Mouse (Mus musculus) thymus, adult 2 months (tissue): ENCODE data around the gene Angel1. TPM values are rescaled to one million over a fixed set of nuclear protein-coding genes. Genes with fewer than 3 reads are reported as not detected.

Experiments
- DNase-seq: peaks from one replicate; pipeline ENCODE4 v3.0.0; 2021
- H3K27ac ChIP-seq: fragments of 200-500 bp; 2 replicates; pipeline ENCODE4 v1.5.1; 2012; ENCODE audit warnings: low read length, control low read depth; ENCODE audit not compliant: control insufficient read depth, insufficient read depth
- H3K27me3 ChIP-seq: fragments of 200-500 bp; 2 replicates; pipeline ENCODE4 v1.6.1; 2012; ENCODE audit warnings: mild to moderate bottlenecking, low read length, moderate library complexity, mixed read lengths; ENCODE audit not compliant: control insufficient read depth, insufficient read depth
- H3K36me3 ChIP-seq: fragments of 200-500 bp; 2 replicates; pipeline ENCODE4 v1.6.1; 2012; ENCODE audit warnings: mild to moderate bottlenecking, low read length, moderate library complexity; ENCODE audit not compliant: control insufficient read depth, insufficient read depth
- H3K4me1 ChIP-seq: fragments of 200-500 bp; replicated peaks from 2 replicates; pipeline ENCODE4 v1.6.1; 2012; ENCODE audit warnings: low read length; ENCODE audit not compliant: control insufficient read depth, insufficient read depth
- H3K4me3 ChIP-seq: fragments of 200-500 bp; 2 replicates; pipeline ENCODE4 v1.5.1; 2012; ENCODE audit warnings: mild to moderate bottlenecking, low read length, control low read depth, moderate library complexity; ENCODE audit not compliant: control insufficient read depth, insufficient read depth
- CTCF ChIP-seq: fragments of 200-500 bp; IDR thresholded peaks from 2 replicates; pipeline ENCODE4 v1.5.1; 2012; ENCODE audit warnings: mild to moderate bottlenecking, control low read depth, low read length, moderate library complexity, borderline replicate concordance; ENCODE audit not compliant: control insufficient read depth, poor library complexity, insufficient read depth; ENCODE audit errors: extremely low read depth
- POLR2A ChIP-seq: fragments of 200-500 bp; IDR thresholded peaks from 2 replicates; pipeline ENCODE4 v1.6.1; 2012; ENCODE audit warnings: mild to moderate bottlenecking, low read length, control low read depth, moderate library complexity; ENCODE audit not compliant: control insufficient read depth, poor library complexity, insufficient read depth; ENCODE audit errors: extremely low read depth
- WGBS: fragments of 180-500 bp; shearing (Covaris S2); methylation state at CpG from one replicate; pipeline ENCODE4 v1.1.7; 2018; 5-methylcytosine and 5-hydroxymethylcytosine counted together
- polyA plus RNA-seq: library from polyadenylated mRNA; depleted of rRNA; stranded (reverse); fragments of >200 nt; gene quantifications from 2 replicates; pipeline ENCODE4 v1.2.3, GENCODE M21; 2012

Angel1 gene
- polyA plus RNA-seq, 1 experiment = 8.4 TPM

DNA sequence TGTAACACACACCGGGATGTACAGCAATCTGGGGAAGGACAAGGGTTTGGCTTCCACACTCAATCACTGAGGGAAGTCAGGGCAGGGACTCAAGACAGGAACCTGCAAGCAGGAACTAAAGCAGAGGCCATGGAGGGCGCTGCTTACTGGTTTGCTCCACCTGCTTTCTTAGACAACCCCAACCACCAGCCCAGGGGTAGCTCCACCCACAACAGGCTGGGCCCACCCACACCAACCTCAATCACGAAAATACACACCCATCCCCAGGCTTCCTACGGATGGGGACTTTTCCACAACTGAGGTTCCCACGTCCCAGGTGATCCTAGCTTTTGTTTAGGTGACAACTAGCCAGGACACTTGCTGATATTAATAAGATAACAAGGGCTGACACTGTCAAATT lies 20.4 kb downstream of the Angel1 start:
- WGBS = 94% methylated on average over 5 of the region's 5 CpGs
- TF ChIP-seq CTCF (no peak), POLR2A (no peak)
- no peaks in the 10 kb centered on the region for H3K4me1 ChIP-seq
- H3K27me3 ChIP-seq = no peaks in the 10 kb centered on the region
- no peaks in the 10 kb centered on the region for H3K36me3 ChIP-seq
- no peak for DNase-seq
- no peak overlapping the region for H3K27ac ChIP-seq
- no peak overlapping the region for H3K4me3 ChIP-seq

DNA sequence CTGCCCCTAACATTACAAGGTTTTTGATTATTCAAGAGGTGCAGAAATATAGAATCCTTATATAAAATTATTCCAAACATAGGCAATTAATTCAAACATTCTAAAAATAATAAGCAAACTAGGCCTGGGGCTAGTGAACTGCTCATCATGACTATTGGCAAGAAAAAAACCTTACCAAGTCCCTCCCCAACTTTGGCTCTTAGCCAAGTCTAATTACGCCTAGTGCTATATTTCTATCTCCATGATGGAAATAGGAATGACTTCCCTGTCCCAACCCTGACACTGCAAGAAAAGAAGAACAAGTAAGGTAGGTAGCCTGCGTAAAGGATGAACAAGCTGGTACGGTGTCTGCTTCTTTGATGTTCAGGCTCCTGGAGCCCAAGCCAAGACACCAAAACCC lies 23.6 kb downstream of the Angel1 start:
- no peaks in the 10 kb centered on the region for H3K4me1 ChIP-seq
- no peak for TF ChIP-seq CTCF
- no peak for TF ChIP-seq POLR2A
- no peak overlapping the region for H3K4me3 ChIP-seq
- H3K36me3 ChIP-seq = no peaks in the 10 kb centered on the region
- no peaks in the 10 kb centered on the region for H3K27me3 ChIP-seq
- DNase-seq = no peak
- no peak overlapping the region for H3K27ac ChIP-seq
- 94% methylated on average over 3 of the region's 3 CpGs for WGBS

DNA sequence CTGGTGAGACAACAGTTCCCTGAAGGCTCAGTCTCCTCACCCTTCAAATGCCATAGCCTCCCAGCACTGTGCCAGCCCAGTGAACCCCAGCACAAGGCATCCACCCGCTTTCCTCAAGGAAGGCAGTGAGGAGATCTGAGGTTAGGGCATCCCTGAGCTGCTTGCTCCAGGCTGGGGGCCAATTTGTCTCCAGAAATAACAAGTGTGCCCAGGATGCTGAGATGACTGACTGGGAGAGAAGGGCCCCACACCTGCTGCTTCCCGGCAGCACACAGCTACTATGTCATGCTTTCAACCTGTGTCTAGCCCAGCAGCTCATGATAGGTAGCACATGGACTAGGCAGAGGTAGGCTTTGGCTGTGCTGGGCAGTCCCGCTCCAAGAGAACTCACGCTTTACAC lies 24.8 kb downstream of the Angel1 start:
- Histone ChIP-seq H3K4me3 (no peak overlapping the region), H3K36me3 (no peaks in the 10 kb centered on the region), H3K27me3 (no peaks in the 10 kb centered on the region), H3K27ac (no peak overlapping the region), H3K4me1 (no peaks in the 10 kb centered on the region)
- WGBS = 98% methylated on average over 4 of the region's 4 CpGs
- TF ChIP-seq CTCF = no peak
- no peak for TF ChIP-seq POLR2A
- no peak for DNase-seq

DNA sequence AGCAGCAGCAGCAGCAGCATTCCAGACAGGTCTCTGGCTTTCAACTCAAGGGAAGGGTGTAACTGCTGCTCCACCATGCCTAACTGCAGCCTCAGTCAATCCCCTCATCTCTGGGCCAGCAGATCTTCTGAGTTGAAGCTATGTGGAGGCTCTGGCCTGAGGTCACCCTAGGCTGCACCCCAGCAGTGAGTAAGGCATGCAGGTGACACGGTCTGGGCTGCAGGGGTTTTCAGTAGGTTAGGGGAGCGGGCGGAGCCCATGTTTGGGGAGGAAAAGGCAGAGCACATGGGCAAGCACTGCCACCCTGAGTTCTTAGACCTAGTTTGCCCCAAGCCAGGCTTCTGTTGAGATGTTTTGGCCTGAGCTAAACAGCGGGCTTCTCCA lies 25.3 kb downstream of the Angel1 start:
- DNase-seq = no peak
- H3K36me3 ChIP-seq = no peaks in the 10 kb centered on the region

DNA sequence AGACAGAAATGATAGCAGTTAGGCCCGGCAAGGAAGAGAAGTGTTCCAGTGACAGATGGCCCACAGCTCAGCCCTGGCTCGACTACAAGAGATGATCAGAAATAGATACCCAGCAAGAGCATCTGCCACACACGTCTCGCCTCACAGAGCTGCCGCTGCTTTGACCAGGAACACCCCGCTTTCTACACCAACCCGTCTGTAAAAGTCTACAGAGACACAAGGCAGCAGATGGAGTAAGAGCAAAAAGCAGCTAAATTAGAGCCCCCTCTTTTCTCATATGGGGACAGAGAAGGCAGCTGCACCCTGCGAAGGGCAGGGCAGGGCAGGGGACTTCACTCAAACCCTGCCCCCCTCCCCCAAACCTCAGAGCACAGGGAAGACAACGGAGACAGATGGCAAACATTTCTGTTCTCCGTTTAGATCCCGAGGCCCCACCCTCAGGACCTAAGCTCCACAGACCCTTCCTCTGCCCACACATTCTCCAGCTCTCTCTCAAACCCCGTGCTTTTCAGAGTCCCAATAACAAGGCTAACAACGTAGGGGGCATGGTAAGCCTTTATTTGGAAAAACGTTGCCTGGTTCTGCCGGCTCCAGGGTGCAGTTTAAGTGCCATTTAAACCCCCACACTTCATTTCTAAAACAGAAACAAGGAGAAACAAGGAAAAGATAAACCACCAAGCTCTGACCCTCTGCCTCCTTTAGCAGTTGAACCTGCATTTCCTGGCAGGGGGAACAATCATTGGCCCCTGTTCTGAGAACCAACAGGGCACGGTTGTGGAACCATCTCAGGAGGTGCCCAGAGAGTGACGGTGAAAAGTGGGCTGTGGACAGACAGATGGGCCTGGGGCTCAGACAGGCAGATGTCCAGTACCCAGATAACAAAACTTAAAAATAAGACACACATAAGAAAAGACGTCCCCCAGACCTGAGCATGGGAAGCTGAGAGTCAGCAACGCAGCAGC lies 26.0 kb downstream of the Angel1 start:
- 78% methylated on average over 19 of the region's 19 CpGs for WGBS
- TF ChIP-seq CTCF (no peak), POLR2A (no peak)
- Histone ChIP-seq H3K4me3 (no peak overlapping the region), H3K27me3 (no peaks in the 10 kb centered on the region), H3K36me3 (no peaks in the 10 kb centered on the region), H3K27ac (no peak overlapping the region), H3K4me1 (no peaks in the 10 kb centered on the region)
- no peak for DNase-seq

More for the DNA sequence above, 25.3 kb downstream of the Angel1 start:
- H3K27me3 ChIP-seq = no peaks in the 10 kb centered on the region
- no peak for TF ChIP-seq CTCF
- WGBS = 90% methylated on average over 4 of the region's 4 CpGs
- H3K4me3 ChIP-seq = no peak overlapping the region
- H3K4me1 ChIP-seq = no peaks in the 10 kb centered on the region
- H3K27ac ChIP-seq = no peak overlapping the region

DNA sequence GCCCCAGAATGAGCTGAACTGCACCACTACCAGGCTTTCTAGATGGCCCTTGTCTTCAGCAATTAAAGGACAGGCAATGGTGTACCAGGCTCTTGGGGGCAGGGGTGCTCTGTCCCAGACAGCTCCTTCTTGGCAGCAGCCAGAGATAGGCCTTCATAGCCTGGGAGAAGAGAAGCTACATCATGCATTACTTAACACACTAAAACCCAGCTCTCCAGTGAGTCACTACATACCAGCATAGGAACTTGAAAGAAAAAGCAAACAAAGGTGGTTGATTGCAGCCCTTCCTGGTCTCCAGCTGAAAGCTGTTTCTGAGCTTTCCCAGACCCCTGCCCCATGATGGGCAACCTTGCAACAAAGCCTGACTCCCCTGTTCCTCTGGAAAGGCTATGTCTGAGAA lies 27.7 kb downstream of the Angel1 start:
- no peak for TF ChIP-seq POLR2A
- no peak for TF ChIP-seq CTCF
- peaks cover 3% of the 10 kb centered on the region; the same call in 1 of the 2 replicates for H3K4me1 ChIP-seq
- no peaks in the 10 kb centered on the region for H3K27me3 ChIP-seq
- no peaks in the 10 kb centered on the region for H3K36me3 ChIP-seq
- no peak overlapping the region for H3K27ac ChIP-seq
- DNase-seq = no peak
- no peak overlapping the region for H3K4me3 ChIP-seq
